Comparison of ENCODE assay signal across 24 mouse cellular contexts in the genomic region with DNA sequence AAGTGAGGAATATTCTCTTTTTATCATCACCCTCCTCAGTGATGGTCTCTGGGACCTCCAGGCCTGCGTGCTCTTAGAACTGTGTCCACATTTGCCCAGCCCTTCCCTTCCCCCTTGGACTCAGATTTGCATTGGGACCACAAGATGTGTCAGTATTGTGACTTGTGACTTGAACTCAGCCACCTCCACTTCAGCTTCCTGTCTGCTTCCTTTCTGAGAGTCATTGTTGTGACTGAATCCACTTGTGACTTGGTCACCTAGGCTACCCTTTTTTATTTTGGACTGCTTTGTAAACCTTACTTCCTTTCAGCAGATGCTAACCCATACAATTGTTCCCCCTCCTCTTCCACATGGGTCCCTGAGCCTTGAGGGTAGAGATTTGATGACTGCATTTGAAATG. TPM values are rescaled to one million over a fixed set of nuclear protein-coding genes. Genes with fewer than 3 reads are reported as not detected.
DNase-seq lines count a peak whose midpoint lies in the region; ATAC-seq lines count a peak whose summit lies in the region.
"Had no signal": no experiment of that assay in that cellular context is flagged by ENCODE, and none has a peak within 500 bp of the region (broad histone marks: within the 10 kb centered on the region; RNA-seq: fewer than 3 reads in every experiment).

No protein-coding gene starts in this region.

- DNase-seq in CD4-positive, CD25-positive, alpha-beta regulatory T cell, adult 2 months (ENCODE audit: low read depth, low spot score) = peak; percentile 58
- DNase-seq in thymus, postnatal 0 days (ENCODE audit: low spot score) = no peak
- DNase-seq in gastrocnemius, postnatal 10 days = no peak
- DNase-seq: adrenal gland, adult 8-10 months; cerebellum, postnatal 10 days; gastrocnemius, postnatal 25 days; kidney, adult 9 months; kidney, postnatal 25 days; liver, embryonic 13.5 days; lung, postnatal 14 days; right cerebral cortex, postnatal 4 days; thymus, postnatal 36 days had no signal

- H3K4me1 ChIP-seq in megakaryocyte, embryonic 14.5 days = peaks cover 79% of the 10 kb centered on the region

- ATAC-seq in megakaryocyte, adult 5-6 weeks (ENCODE audit: poor library complexity, severe bottlenecking) = no peak
- peak; percentile 41 for ATAC-seq in granulocyte monocyte progenitor cell, adult 5-6 weeks (replicated peaks; ENCODE audit: poor library complexity, severe bottlenecking)
- ATAC-seq in neutrophil, adult 5-6 weeks (ENCODE audit: extremely low read depth, insufficient number of reproducible peaks, low FRiP score, poor library complexity, severe bottlenecking) = peak; percentile 33; the same call in 1 of the 2 replicates
- ATAC-seq: forebrain, embryonic 14.5 days; midbrain, embryonic 13.5 days had no signal

- no peaks in the 10 kb centered on the region for H3K9me3 ChIP-seq in megakaryocyte, embryonic 14.5 days
- H3K9me3 ChIP-seq: embryonic facial prominence, embryonic 13.5 days; hindbrain, embryonic 12.5 days; limb, embryonic 12.5 days; liver, embryonic 13.5 days; midbrain, embryonic 13.5 days; neural tube, embryonic 15.5 days had no signal

- peak overlapping the region; percentile 30 for H3K4me3 ChIP-seq in megakaryocyte, embryonic 14.5 days (replicated peaks)
- H3K4me3 ChIP-seq: embryonic facial prominence, embryonic 13.5 days; hindbrain, embryonic 12.5 days; limb, embryonic 12.5 days; liver, embryonic 13.5 days; midbrain, embryonic 13.5 days; neural tube, embryonic 15.5 days had no signal

- H3K27me3 ChIP-seq in megakaryocyte, embryonic 14.5 days (replicated peaks) = no peaks in the 10 kb centered on the region
- H3K27me3 ChIP-seq: embryonic facial prominence, embryonic 13.5 days; hindbrain, embryonic 12.5 days; limb, embryonic 12.5 days; liver, embryonic 13.5 days; midbrain, embryonic 13.5 days; neural tube, embryonic 15.5 days had no signal

- peaks cover 57% of the 10 kb centered on the region for H3K36me3 ChIP-seq in megakaryocyte, embryonic 14.5 days (replicated peaks; ENCODE audit: low read length)

RNA-seq across cellular contexts. Expression of gene Ercc6, which starts 2.8 kb away (rescaled TPM):
- 1.0 and 1.5 TPM in 2 replicates for polyA plus RNA-seq in megakaryocyte, embryonic 14.5 days (2012; ENCODE audit: insufficient read depth, low replicate concordance)
- total RNA-seq in megakaryocyte, adult 5-6 weeks (2015) = 5.9 and 7.2 TPM in 2 replicates
- 8.7 and 13.5 TPM in 2 replicates for total RNA-seq in megakaryocyte, adult 5-6 weeks (2017)
- 26.8 TPM in 2 replicates for total RNA-seq in granulocyte monocyte progenitor cell, adult 5-6 weeks (2014; fragmentation: Nextera tagmentation)
- total RNA-seq in granulocyte monocyte progenitor cell, adult 5-6 weeks (2017) = 28.2 and 29.3 TPM in 2 replicates
- total RNA-seq in neutrophil, adult 5-6 weeks (2017) = 28.4 and 33.1 TPM in 2 replicates
- 14.9 and 15.9 TPM in 2 replicates for polyA plus RNA-seq in thymus, postnatal 0 days (2015; fragmentation: Nextera tagmentation; extraction: Ambion mirVana)
- 1 to 10 TPM; 5.8 to 8.8 TPM for total RNA-seq in gastrocnemius, postnatal 10 days (2021)

RNA-seq across cellular contexts. Expression of gene Chat, which starts 50.3 kb away (rescaled TPM):
- not detected in 2 replicates for polyA plus RNA-seq in megakaryocyte, embryonic 14.5 days (2012; ENCODE audit: insufficient read depth, low replicate concordance)
- total RNA-seq in megakaryocyte, adult 5-6 weeks (2015) = not detected in 2 replicates
- total RNA-seq in megakaryocyte, adult 5-6 weeks (2017) = not detected in 2 replicates
- not detected in 2 replicates for total RNA-seq in granulocyte monocyte progenitor cell, adult 5-6 weeks (2014; fragmentation: Nextera tagmentation)
- not detected in 2 replicates for total RNA-seq in granulocyte monocyte progenitor cell, adult 5-6 weeks (2017)
- not detected in 2 replicates for total RNA-seq in neutrophil, adult 5-6 weeks (2017)
- polyA plus RNA-seq in thymus, postnatal 0 days (2015; fragmentation: Nextera tagmentation; extraction: Ambion mirVana) = 0.05 TPM in 1 of 2 replicates, not detected in the other
- not detected for total RNA-seq in gastrocnemius, postnatal 10 days (2021)
- total RNA-seq: adrenal gland, adult 8-10 months; gastrocnemius, postnatal 25 days; layer of hippocampus, adult 8-10 months had no signal
- polyA plus RNA-seq: forebrain, embryonic 14.5 days; heart, postnatal 0 days; limb, embryonic 12.5 days; liver, embryonic 13.5 days had no signal

RNA-seq across cellular contexts. Expression of gene Slc18a3, which starts 51.4 kb away (rescaled TPM):
- not detected in 2 replicates for polyA plus RNA-seq in megakaryocyte, embryonic 14.5 days (2012; ENCODE audit: insufficient read depth, low replicate concordance)
- not detected in 2 replicates for total RNA-seq in megakaryocyte, adult 5-6 weeks (2015)
- total RNA-seq in megakaryocyte, adult 5-6 weeks (2017) = not detected in 2 replicates
- not detected in 2 replicates for total RNA-seq in granulocyte monocyte progenitor cell, adult 5-6 weeks (2014; fragmentation: Nextera tagmentation)
- not detected in 2 replicates for total RNA-seq in granulocyte monocyte progenitor cell, adult 5-6 weeks (2017)
- total RNA-seq in neutrophil, adult 5-6 weeks (2017) = not detected in 2 replicates
- 0.05 TPM in 1 of 2 replicates, not detected in the other for polyA plus RNA-seq in thymus, postnatal 0 days (2015; fragmentation: Nextera tagmentation; extraction: Ambion mirVana)
- total RNA-seq in gastrocnemius, postnatal 10 days (2021) = not detected
- total RNA-seq: adrenal gland, adult 8-10 months; gastrocnemius, postnatal 25 days; layer of hippocampus, adult 8-10 months had no signal
- polyA plus RNA-seq: heart, postnatal 0 days; limb, embryonic 12.5 days; liver, embryonic 13.5 days had no signal
